Mouse (Mus musculus) liver, adult 2 months (tissue): ENCODE data around the gene Irf1. TPM values are rescaled to one million over a fixed set of nuclear protein-coding genes. Genes with fewer than 3 reads are reported as not detected.

Source experiments
- DNase-seq: peaks from one replicate; pipeline ENCODE4 v3.0.0-alpha.2; 2011; ENCODE audit warnings: low read depth, low spot score; ENCODE audit errors: extremely low read depth
- H3K27ac ChIP-seq: fragments of 200-500 bp; replicated peaks from 2 replicates; pipeline ENCODE4 v1.5.1; 2012; ENCODE audit warnings: low read depth, mild to moderate bottlenecking, control low read depth, inconsistent platforms, low read length; ENCODE audit not compliant: insufficient read depth
- H3K27me3 ChIP-seq: fragments of 200-500 bp; 2 replicates; pipeline ENCODE4 v1.6.1; 2012; ENCODE audit warnings: mild to moderate bottlenecking, moderate library complexity, low read length, inconsistent platforms; ENCODE audit not compliant: control insufficient read depth, insufficient read depth
- H3K36me3 ChIP-seq: fragments of 200-500 bp; 2 replicates; pipeline ENCODE4 v1.6.1; 2012; ENCODE audit warnings: low read length, inconsistent platforms; ENCODE audit not compliant: control insufficient read depth, insufficient read depth
- H3K4me1 ChIP-seq: fragments of 200-500 bp; 2 replicates; pipeline ENCODE4 v1.6.1; 2011; ENCODE audit warnings: low read length; ENCODE audit not compliant: control insufficient read depth, insufficient read depth
- H3K4me3 ChIP-seq: fragments of 200-500 bp; 2 replicates; pipeline ENCODE4 v1.5.1; 2011; ENCODE audit warnings: low read depth, mild to moderate bottlenecking, control low read depth, low read length, moderate library complexity; ENCODE audit not compliant: insufficient read depth
- H3K79me2 ChIP-seq: fragments of 200-500 bp; 2 replicates; pipeline ENCODE4 v1.6.1; 2012; ENCODE audit warnings: inconsistent platforms, mild to moderate bottlenecking, low read length, moderate library complexity; ENCODE audit not compliant: control insufficient read depth, insufficient read depth
- H3K9ac ChIP-seq: fragments of 200-500 bp; 2 replicates; pipeline ENCODE4 v1.6.1; 2012; ENCODE audit warnings: low read depth, mild to moderate bottlenecking, control low read depth, inconsistent platforms, low read length
- CTCF ChIP-seq: fragments of 200-500 bp; IDR thresholded peaks from 2 replicates; pipeline ENCODE4 v1.5.1; 2011; ENCODE audit warnings: low read depth, low read length, control low read depth
- POLR2A ChIP-seq: fragments of 200-500 bp; IDR thresholded peaks from 2 replicates; pipeline ENCODE4 v1.6.1; 2011; ENCODE audit warnings: low read length, control low read depth; ENCODE audit not compliant: insufficient read depth; ENCODE audit errors: extremely low read depth
- WGBS: fragments of 180-500 bp; shearing (Covaris S2); methylation state at CpG from one replicate; pipeline ENCODE4 v1.1.7; 2018; 5-methylcytosine and 5-hydroxymethylcytosine counted together
- polyA plus RNA-seq: library from polyadenylated mRNA; depleted of rRNA; stranded (reverse); fragments of >200 nt; gene quantifications from 2 replicates; pipeline ENCODE4 v1.2.3, GENCODE M21; 2012
- total RNA-seq: library from RNA; depleted of rRNA; stranded (reverse); fragments of >200 nt; gene quantifications from 2 replicates; pipeline ENCODE4 v1.2.3, GENCODE M21; 2014

Gene Irf1
- total and polyA plus RNA-seq, 2 experiments: 27.9 to 44.2 TPM

DNA sequence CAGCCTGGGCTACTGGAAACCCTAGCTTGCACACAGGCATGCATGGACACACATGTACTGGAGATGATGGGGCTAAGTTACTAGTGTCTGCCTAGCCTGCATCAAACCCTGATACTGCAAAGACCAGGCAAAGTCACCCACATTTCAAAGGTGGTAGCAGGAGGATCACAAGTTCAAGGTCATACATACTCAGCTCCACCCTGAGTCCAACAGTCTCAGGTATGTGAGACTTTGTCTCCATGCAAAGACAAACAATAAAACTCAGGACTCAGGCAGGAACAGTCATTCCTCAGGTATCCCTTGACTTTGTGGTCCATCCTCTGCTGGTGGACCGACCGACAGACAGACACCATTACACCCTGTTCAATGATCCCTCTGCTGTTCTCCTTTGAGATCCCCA is 7.4 kb upstream of the Irf1 start:
- WGBS: 8% methylated on average over 2 of the region's 2 CpGs
- H3K9ac ChIP-seq: 0 out of 2 replicates have a peak overlapping the region, but pooled peaks have one; percentile 21
- H3K4me3 ChIP-seq: no peak overlapping the region
- H3K27me3 ChIP-seq: no peaks in the 10 kb centered on the region
- peaks cover 23% of the 10 kb centered on the region for H3K4me1 ChIP-seq
- H3K79me2 ChIP-seq: no peaks in the 10 kb centered on the region
- H3K27ac ChIP-seq: peak overlapping the region; percentile 95
- H3K36me3 ChIP-seq: no peaks in the 10 kb centered on the region
- TF ChIP-seq CTCF: no peak
- no peak for TF ChIP-seq POLR2A
- DNase-seq: no peak

DNA sequence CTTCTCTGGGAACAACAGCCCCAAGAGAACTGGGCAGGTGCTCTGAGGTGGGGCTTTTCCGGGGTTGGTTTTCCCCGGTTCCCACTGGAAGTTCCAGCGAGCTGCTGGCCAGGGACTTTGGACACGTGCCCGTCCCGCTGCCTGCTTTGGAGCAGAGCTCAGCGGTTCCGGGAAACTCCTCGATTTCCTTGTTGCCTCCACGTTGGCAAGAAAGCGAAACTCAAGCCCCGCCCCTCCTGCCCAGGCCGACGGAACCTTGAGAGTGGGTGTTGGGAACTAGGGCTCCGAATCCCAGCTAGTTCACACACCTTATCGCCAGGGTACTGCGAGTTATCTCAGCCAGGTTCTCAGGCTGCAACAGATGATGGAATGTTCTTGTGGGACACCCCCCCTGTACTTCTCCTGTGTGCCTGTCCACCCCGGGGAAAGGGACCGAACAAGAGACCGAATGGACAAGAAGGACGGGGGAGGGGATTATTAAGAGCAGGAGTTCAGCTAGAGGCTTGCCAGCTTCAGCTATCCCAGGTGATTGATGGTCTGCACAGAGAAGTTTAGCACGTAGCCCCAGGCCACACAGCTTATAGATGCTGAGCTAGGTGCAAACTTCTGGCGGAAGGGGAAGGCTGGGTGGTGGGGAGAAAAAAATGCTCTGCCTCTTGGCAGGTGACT is 6.9 kb upstream of the Irf1 start:
- peak overlapping the region; percentile 95 for H3K27ac ChIP-seq
- peak overlapping the region; percentile 74 for H3K9ac ChIP-seq
- DNase-seq: peak; percentile 84
- H3K4me3 ChIP-seq: peak overlapping the region; percentile 63
- no peaks in the 10 kb centered on the region for H3K36me3 ChIP-seq
- TF ChIP-seq POLR2A: 0 out of 2 replicates have a peak, but pooled peaks have one; percentile 5
- no peak for TF ChIP-seq CTCF
- H3K79me2 ChIP-seq: no peaks in the 10 kb centered on the region
- no peaks in the 10 kb centered on the region for H3K27me3 ChIP-seq
- H3K4me1 ChIP-seq: peaks cover 23% of the 10 kb centered on the region
- under 1% methylated on average over 23 of the region's 23 CpGs for WGBS

- peak overlapping the region; percentile 63 for H3K4me3 ChIP-seq
- no peaks in the 10 kb centered on the region for H3K79me2 ChIP-seq
- H3K9ac ChIP-seq: peak overlapping the region; percentile 74
- peaks cover 18% of the 10 kb centered on the region for H3K4me1 ChIP-seq
- TF ChIP-seq CTCF (peak; percentile 37; the same call in 1 of the 2 replicates), POLR2A (peak; percentile 62)
- under 1% methylated on average over 33 of the region's 33 CpGs for WGBS
- no peaks in the 10 kb centered on the region for H3K36me3 ChIP-seq
- H3K27me3 ChIP-seq: no peaks in the 10 kb centered on the region
- DNase-seq: peak; percentile 78
- H3K27ac ChIP-seq: peak overlapping the region; percentile 95
Measured at GRCm38 (mm10) chr11:53763496-53764140, 6.2 kb upstream of the Irf1 start.

DNA sequence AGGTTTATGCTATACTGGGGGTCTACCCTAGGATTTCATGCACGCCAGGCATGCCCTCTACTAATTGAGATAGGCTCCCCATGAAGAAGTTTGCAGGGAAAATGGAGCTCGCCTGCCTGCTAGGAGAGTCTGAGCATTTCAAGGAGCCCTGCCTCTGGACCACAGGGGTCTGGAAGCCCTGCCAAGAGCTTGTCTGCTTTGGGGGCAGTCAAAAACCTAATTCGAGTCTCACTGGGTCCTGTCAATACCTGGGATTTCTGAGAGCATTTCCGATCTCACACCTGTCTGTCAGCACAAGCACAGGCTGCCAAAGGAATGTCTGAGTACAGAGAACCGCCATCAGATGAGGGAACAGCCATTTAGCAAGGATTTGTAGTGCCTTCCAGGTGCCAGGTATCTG is 5.2 kb upstream of the Irf1 start:
- H3K27ac ChIP-seq: peak overlapping the region; percentile 95
- no peak for DNase-seq
- H3K4me3 ChIP-seq: no peak overlapping the region
- H3K27me3 ChIP-seq: no peaks in the 10 kb centered on the region
- WGBS: 64% methylated on average over 5 of the region's 5 CpGs
- H3K79me2 ChIP-seq: no peaks in the 10 kb centered on the region
- H3K36me3 ChIP-seq: no peaks in the 10 kb centered on the region
- peaks cover 20% of the 10 kb centered on the region for H3K4me1 ChIP-seq
- peak overlapping the region; percentile 32; the same call in 1 of the 2 replicates for H3K9ac ChIP-seq
- no peak for TF ChIP-seq CTCF
- no peak for TF ChIP-seq POLR2A

- no peak for DNase-seq
- Histone ChIP-seq H3K9ac (no peak overlapping the region), H3K36me3 (peaks cover 10% of the 10 kb centered on the region; the same call in 1 of the 2 replicates), H3K4me3 (no peak overlapping the region), H3K27me3 (no peaks in the 10 kb centered on the region), H3K27ac (no peak overlapping the region), H3K79me2 (no peaks in the 10 kb centered on the region; the same call in 1 of the 2 replicates), H3K4me1 (peaks cover 15% of the 10 kb centered on the region)
- no peak for TF ChIP-seq POLR2A
- TF ChIP-seq CTCF: no peak
- 87% methylated on average over 13 of the region's 13 CpGs for WGBS
Measured at GRCm38 (mm10) chr11:53768422-53769184, 1.2 kb upstream of the Irf1 start.
